Mouse (Mus musculus): Measurements from ENCODE around the gene Gm884. TPM values are rescaled to one million over a fixed set of nuclear protein-coding genes. Genes with fewer than 3 reads are reported as not detected.

Gm884 gene
- total and polyA plus RNA-seq, 3 experiments: not detected

DNA sequence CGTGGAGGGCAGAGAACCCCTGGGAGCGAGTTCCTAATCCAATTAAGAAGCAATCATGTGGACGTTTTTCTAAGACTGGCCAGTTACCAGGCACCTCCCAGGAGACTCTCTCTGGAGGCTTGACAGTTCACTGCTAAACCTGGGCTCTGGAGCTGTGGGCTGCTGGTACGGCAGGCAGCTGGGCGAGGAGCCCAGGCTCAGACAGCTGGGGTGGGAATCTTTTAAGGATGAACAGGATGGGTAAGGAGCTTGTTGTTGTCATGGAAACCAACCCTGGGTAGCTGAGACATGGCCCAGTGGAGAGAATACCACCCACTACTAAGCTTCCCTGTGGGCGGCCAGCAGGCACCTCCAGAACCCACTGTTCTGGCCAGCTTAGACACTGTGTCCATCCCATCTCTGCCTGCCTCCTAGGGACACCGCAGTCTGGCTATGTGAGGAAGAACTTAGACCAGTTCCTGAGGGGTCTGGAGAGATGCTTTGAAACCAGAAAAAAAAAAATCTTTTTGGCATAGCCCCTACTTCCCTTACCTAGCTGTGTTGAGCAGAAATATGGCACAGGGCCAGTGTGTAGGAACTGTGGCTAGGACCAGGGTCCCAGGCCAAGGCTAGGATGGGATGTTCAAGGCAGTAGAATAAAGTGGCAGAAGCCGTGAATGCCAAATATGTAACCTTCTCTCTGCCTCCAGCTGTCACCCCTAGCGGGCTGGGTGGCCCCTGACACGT lies 45.4 kb upstream of the Gm884 start:
- Histone ChIP-seq H3K27me3 (ENCODE audit: control insufficient read depth in 1 of 2, insufficient read depth in 2 of 2, low read length in 2 of 2) (no peaks in the 10 kb centered on the region), H3K79me2 (ENCODE audit: control insufficient read depth, insufficient read depth, low read length, poor library complexity) (no peaks in the 10 kb centered on the region), H3K4me3 (ENCODE audit: control insufficient read depth in 1 of 2, insufficient read depth in 1 of 2, low read depth in 2 of 2, low read length in 2 of 2) (no peak overlapping the region)

DNA sequence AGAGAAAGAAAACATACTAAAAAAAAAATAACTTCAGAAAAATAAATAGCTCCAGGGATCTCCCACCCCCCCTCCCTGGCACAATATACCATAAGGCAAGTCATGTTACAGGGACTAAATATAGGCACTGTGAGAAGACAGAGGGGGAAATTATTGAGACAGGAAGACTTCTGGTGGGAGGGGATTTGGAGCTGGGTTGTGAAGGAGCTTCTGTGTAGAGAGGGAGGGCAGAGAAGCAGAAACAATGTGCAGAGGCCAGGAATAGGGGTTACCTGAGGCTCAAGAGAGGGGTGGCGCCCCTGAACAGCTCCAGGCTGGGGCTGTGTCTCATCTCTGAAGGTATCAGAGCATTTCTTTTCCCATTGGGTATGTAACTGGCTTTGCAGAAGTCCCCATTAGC lies 44.8 kb upstream of the Gm884 start:
- Histone ChIP-seq H3K36me3 (ENCODE audit: control insufficient read depth in 1 of 2, insufficient read depth in 2 of 2, low read length in 2 of 2) (no peaks in the 10 kb centered on the region), H3K4me3 (ENCODE audit: control insufficient read depth in 1 of 2, insufficient read depth in 1 of 2, low read depth in 2 of 2, low read length in 2 of 2) (no peak overlapping the region), H3K4me1 (ENCODE audit: control insufficient read depth in 1 of 2, insufficient read depth in 2 of 2, low read length in 2 of 2) (no peaks in the 10 kb centered on the region), H3K27me3 (ENCODE audit: control insufficient read depth in 1 of 2, insufficient read depth in 2 of 2, low read length in 2 of 2) (peaks cover 0 to 1% of the 10 kb centered on the region in 2 experiments; a peak in 1 of 4 replicates), H3K9me3 (replicated peaks; ENCODE audit: insufficient read depth, low read length) (no peaks in the 10 kb centered on the region), H3K9ac (ENCODE audit: control insufficient read depth, low read depth, low read length, poor library complexity, severe bottlenecking) (no peak overlapping the region), H3K79me2 (ENCODE audit: control insufficient read depth, insufficient read depth, low read length, poor library complexity) (no peaks in the 10 kb centered on the region), H3K27ac (ENCODE audit: control insufficient read depth, low read depth, low read length) (no peak overlapping the region)
- no peak for TF ChIP-seq HCFC1 (IDR thresholded peaks at IDR 0.05; ENCODE audit: low read depth, low read length)
- TF ChIP-seq POLR2AphosphoS5 (IDR thresholded peaks at IDR 0.05; ENCODE audit: borderline replicate concordance, low read depth, low read length): no peak
- TF ChIP-seq MEF2A (IDR thresholded peaks at IDR 0.05; ENCODE audit: extremely low read depth, insufficient replicate concordance, low read depth, low read length, poor library complexity, severe bottlenecking): no peak
- no peak for TF ChIP-seq MYB (IDR thresholded peaks at IDR 0.05; ENCODE audit: low read depth, low read length)
- no peak for TF ChIP-seq RAD21 (IDR thresholded peaks at IDR 0.05; ENCODE audit: low read depth, low read length)
- no peak for TF ChIP-seq MXI1 (IDR thresholded peaks at IDR 0.05; ENCODE audit: low read depth, low read length)
- TF ChIP-seq TAL1 (IDR thresholded peaks at IDR 0.05; ENCODE audit: low read length): no peak
- TF ChIP-seq ZKSCAN1 (IDR thresholded peaks at IDR 0.05; ENCODE audit: low read depth, low read length): no peak
- TF ChIP-seq SMC3 (IDR thresholded peaks at IDR 0.05; ENCODE audit: low read depth, low read length): no peak
- TF ChIP-seq GABPA (IDR thresholded peaks at IDR 0.05; ENCODE audit: low read depth, low read length): no peak
- TF ChIP-seq CTCF (IDR thresholded peaks at IDR 0.05 in 2 of 3, conservative IDR thresholded peaks at IDR 0.05 in 1 of 3; ENCODE audit: control insufficient read depth in 1 of 3, insufficient read depth in 1 of 3, low read depth in 2 of 3, low read length in 3 of 3, poor library complexity in 1 of 3, severe bottlenecking in 1 of 3): no peak
- TF ChIP-seq TCF12 (IDR thresholded peaks at IDR 0.05; ENCODE audit: low read depth, low read length): no peak
- no peak for TF ChIP-seq BHLHE40 (IDR thresholded peaks at IDR 0.05; ENCODE audit: borderline replicate concordance, low read depth, low read length)
- no peak for DNase-seq (ENCODE audit: low read depth, low spot score)

More for the DNA sequence above, 45.4 kb upstream of the Gm884 start:
- H3K36me3 ChIP-seq (ENCODE audit: control insufficient read depth in 1 of 2, insufficient read depth in 2 of 2, low read length in 2 of 2): no peaks in the 10 kb centered on the region
- H3K9me3 ChIP-seq (replicated peaks; ENCODE audit: insufficient read depth, low read length): no peaks in the 10 kb centered on the region
- no peak overlapping the region for H3K27ac ChIP-seq (ENCODE audit: control insufficient read depth, low read depth, low read length)
- no peaks in the 10 kb centered on the region for H3K4me1 ChIP-seq (ENCODE audit: control insufficient read depth in 1 of 2, insufficient read depth in 2 of 2, low read length in 2 of 2)
- H3K9ac ChIP-seq (ENCODE audit: control insufficient read depth, low read depth, low read length, poor library complexity, severe bottlenecking): no peak overlapping the region
- TF ChIP-seq CHD1 (IDR thresholded peaks at IDR 0.05; ENCODE audit: low read depth, low read length) (no peak), TCF12 (IDR thresholded peaks at IDR 0.05; ENCODE audit: low read depth, low read length) (no peak), MAFK (IDR thresholded peaks at IDR 0.05; ENCODE audit: borderline replicate concordance, low read depth, low read length) (no peak), KAT2A (conservative IDR thresholded peaks at IDR 0.05; ENCODE audit: low read depth, low read length) (no peak), TAL1 (IDR thresholded peaks at IDR 0.05; ENCODE audit: low read length) (no peak), RCOR1 (IDR thresholded peaks at IDR 0.05; ENCODE audit: low read depth, low read length) (no peak), TBP (IDR thresholded peaks at IDR 0.05; ENCODE audit: low read depth, low read length) (no peak), CTCF (IDR thresholded peaks at IDR 0.05 in 2 of 3, conservative IDR thresholded peaks at IDR 0.05 in 1 of 3; ENCODE audit: control insufficient read depth in 1 of 3, insufficient read depth in 1 of 3, low read depth in 2 of 3, low read length in 3 of 3, poor library complexity in 1 of 3, severe bottlenecking in 1 of 3) (no peak), POLR2AphosphoS5 (IDR thresholded peaks at IDR 0.05; ENCODE audit: borderline replicate concordance, low read depth, low read length) (no peak), ZNF384 (IDR thresholded peaks at IDR 0.05; ENCODE audit: low read depth, low read length) (no peak), HCFC1 (IDR thresholded peaks at IDR 0.05; ENCODE audit: low read depth, low read length) (no peak)
- DNase-seq (ENCODE audit: low read depth, low spot score): no peak
